Mouse (Mus musculus) limb, embryonic 13.5 days (tissue): ENCODE measurements around the gene Cx3cr1. TPM values are rescaled to one million over a fixed set of nuclear protein-coding genes. Genes with fewer than 3 reads are reported as not detected.

Experiments used
- ATAC-seq: fragments of 200-750 bp; cut with Nextera tagmentation; 2 replicates; pipeline ENCODE4 v1.8.0; 2017; ENCODE audit warnings: low read depth, moderate number of reproducible peaks, moderate TSS enrichment; ENCODE audit not compliant: low FRiP score
- H3K27ac ChIP-seq: fragments of 300-500 bp; sonication (generic); 2 replicates; pipeline ENCODE4 v1.5.1; 2015; ENCODE audit warnings: inconsistent platforms, mild to moderate bottlenecking, moderate library complexity
- H3K27me3 ChIP-seq: fragments of 300-500 bp; sonication (generic); 2 replicates; pipeline ENCODE4 v1.6.1; 2015; ENCODE audit warnings: mild to moderate bottlenecking, inconsistent platforms
- H3K36me3 ChIP-seq: fragments of 300-500 bp; sonication (generic); 2 replicates; pipeline ENCODE4 v1.6.1; 2015; ENCODE audit warnings: inconsistent platforms, mild to moderate bottlenecking, moderate library complexity
- H3K4me1 ChIP-seq: fragments of 300-500 bp; sonication (generic); 2 replicates; pipeline ENCODE4 v1.6.1; 2015; ENCODE audit warnings: inconsistent platforms
- H3K4me2 ChIP-seq: fragments of 300-500 bp; sonication (generic); replicated peaks from 2 replicates; pipeline ENCODE4 v1.6.1; 2015; ENCODE audit warnings: inconsistent platforms, mild to moderate bottlenecking, moderate library complexity
- H3K4me3 ChIP-seq: fragments of 300-500 bp; sonication (generic); 2 replicates; pipeline ENCODE4 v1.5.1; 2015; ENCODE audit warnings: moderate library complexity, mild to moderate bottlenecking, inconsistent platforms
- H3K9ac ChIP-seq: fragments of 300-500 bp; sonication (generic); 2 replicates; pipeline ENCODE4 v1.6.1; 2015; ENCODE audit warnings: mild to moderate bottlenecking, inconsistent platforms
- H3K9me3 ChIP-seq: fragments of 300-500 bp; sonication (generic); 2 replicates; pipeline ENCODE4 v1.6.1; 2016; ENCODE audit warnings: inconsistent platforms
- WGBS: fragments of 180-500 bp; shearing (Covaris S2); methylation state at CpG from one replicate; pipeline ENCODE4 v1.1.7; 2015; 5-methylcytosine and 5-hydroxymethylcytosine counted together
- polyA plus RNA-seq: library from polyadenylated mRNA; unstranded; fragments of >200 nt; fragmentation: Nextera tagmentation; extraction: Ambion mirVana; gene quantifications from 2 replicates; pipeline ENCODE4 v1.2.1, GENCODE M21; 2015

Cx3cr1 gene
- polyA plus RNA-seq, 1 experiment from 2014 or later: 11.0 TPM

DNA sequence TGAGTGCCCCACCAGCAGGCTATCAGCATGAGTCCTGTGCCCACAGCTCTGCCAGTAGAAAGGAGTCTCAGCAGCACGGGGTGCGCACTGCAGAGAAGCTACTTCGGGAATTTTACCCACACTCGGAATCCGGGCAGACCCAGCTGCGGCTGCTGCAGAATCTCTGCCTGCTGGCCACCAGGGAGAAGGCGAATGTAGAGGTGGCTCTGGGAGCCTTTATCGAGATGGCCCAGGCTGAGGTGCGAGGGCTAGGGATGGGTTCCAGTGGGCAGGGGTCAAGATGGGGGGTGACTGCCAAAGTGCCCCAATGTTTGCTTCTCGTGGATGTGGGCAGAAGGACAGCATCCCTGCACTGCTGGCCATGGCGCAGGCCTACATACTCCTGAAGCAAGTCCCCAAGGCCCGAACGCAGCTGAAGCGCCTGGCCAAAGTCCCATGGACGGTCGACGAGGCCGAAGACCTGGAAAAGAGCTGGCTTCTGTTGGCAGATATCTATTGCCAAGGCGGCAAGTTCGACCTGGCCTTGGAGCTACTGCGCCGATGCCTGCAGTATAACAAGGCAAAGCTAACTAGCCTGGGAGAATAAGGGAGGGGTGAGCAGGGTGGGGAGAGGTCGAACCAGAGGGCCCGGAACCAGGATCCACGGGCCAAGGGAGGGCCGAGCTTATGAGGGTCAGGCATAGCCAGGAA lies 103.3 kb downstream of the Cx3cr1 start:
- no peaks in the 10 kb centered on the region for H3K9me3 ChIP-seq
- H3K4me2 ChIP-seq: no peak overlapping the region
- H3K27ac ChIP-seq: no peak overlapping the region
- no peak overlapping the region for H3K4me3 ChIP-seq
- 87% methylated on average over 26 of the region's 26 CpGs for WGBS
- no peaks in the 10 kb centered on the region for H3K27me3 ChIP-seq
- ATAC-seq: no peak
- peaks cover 2% of the 10 kb centered on the region; the same call in 1 of the 2 replicates for H3K36me3 ChIP-seq
- no peak overlapping the region for H3K9ac ChIP-seq
- peaks cover 25% of the 10 kb centered on the region for H3K4me1 ChIP-seq

DNA sequence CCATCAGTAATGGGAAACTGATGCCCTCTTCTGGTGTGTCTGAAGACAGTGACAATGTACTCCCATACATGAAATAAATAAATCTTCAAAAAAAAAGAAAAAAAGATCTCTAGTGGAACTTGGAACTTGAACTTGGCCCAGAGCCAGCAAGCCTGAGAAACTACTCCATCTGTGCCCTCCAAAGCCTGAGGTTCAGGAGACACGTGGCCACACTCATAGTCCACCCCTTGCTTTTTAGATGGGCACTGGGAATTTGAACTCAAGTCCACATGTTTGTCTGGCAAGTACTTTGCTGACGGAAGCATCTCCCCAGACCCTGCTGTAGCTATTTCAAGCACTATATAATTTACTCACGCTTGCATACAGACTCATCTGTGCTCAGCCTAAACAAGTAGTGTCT lies 104.5 kb downstream of the Cx3cr1 start:
- no peak for ATAC-seq
- H3K9me3 ChIP-seq: no peaks in the 10 kb centered on the region
- 67% methylated on average over 3 of the region's 3 CpGs for WGBS

DNA sequence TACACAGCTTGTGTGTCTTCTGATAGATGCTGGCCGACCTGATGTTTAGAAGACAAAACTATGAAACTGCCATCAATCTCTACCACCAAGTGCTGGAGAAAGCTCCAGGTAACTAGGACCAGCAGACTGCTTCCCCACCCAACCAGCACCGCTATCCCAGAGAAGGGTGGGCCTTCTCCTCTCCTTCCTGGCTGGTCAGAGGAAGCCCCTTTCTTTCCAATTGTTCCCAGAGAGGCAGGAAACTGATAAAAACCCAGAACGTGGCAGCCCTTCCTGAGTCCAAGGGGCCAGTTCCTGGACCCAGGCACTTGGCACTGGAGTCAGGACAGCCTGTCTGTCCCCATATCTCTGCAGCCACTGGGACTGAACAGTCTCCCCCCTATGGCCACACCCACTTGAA lies 105.5 kb downstream of the Cx3cr1 start:
- Histone ChIP-seq H3K4me2 (no peak overlapping the region), H3K36me3 (no peaks in the 10 kb centered on the region), H3K9ac (no peak overlapping the region), H3K4me1 (peaks cover 10% of the 10 kb centered on the region), H3K27me3 (no peaks in the 10 kb centered on the region), H3K4me3 (no peak overlapping the region), H3K27ac (no peak overlapping the region), H3K9me3 (no peaks in the 10 kb centered on the region)
- 64% methylated on average over 3 of the region's 3 CpGs for WGBS
- no peak for ATAC-seq

More for the DNA sequence above, 104.5 kb downstream of the Cx3cr1 start:
- H3K4me2 ChIP-seq: no peak overlapping the region
- no peaks in the 10 kb centered on the region for H3K27me3 ChIP-seq
- H3K4me3 ChIP-seq: no peak overlapping the region
- H3K9ac ChIP-seq: no peak overlapping the region
- H3K27ac ChIP-seq: no peak overlapping the region
- peaks cover 13% of the 10 kb centered on the region for H3K4me1 ChIP-seq
- no peaks in the 10 kb centered on the region for H3K36me3 ChIP-seq

DNA sequence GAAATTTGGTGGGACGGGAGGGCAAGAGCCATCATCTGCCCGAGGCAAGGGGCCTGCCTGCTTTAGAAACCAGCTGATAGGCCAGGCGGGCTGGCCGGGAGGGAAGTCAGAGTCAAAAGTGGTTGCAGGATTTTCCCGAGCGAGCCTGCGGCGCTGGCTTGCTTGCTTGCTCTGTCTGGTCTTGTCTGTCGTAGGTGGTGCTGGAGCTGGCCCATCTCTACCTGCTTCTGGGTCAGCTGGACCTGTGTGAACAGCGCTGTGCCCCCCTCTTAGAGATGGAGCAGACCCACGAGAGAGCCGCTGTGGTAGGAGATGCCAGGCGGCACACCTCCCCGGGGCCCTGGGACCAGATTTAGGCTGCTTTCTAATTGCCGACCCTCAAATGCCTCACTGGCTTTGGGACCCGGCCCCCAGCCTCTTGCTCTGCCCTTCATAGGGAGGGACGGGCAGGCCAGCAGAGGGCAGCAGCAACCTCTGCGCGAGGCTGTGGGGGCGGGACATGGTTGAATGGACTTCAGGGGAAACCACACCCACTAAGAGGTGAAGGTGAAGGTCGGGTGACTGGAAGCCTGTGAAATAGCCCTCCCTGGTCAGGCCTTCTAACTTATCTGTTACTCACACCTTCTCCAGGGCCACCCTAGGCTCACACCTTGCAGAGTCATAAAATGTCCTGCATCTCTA lies 106.6 kb downstream of the Cx3cr1 start:
- Histone ChIP-seq H3K27me3 (no peaks in the 10 kb centered on the region), H3K9me3 (no peaks in the 10 kb centered on the region), H3K27ac (no peak overlapping the region), H3K4me3 (no peak overlapping the region), H3K4me1 (peaks cover 10% of the 10 kb centered on the region), H3K4me2 (peak overlapping the region; percentile 43), H3K9ac (0 out of 2 replicates have a peak overlapping the region, but pooled peaks have one; percentile 43), H3K36me3 (no peaks in the 10 kb centered on the region)
- 11% methylated on average over 21 of the region's 21 CpGs for WGBS
- peak; percentile 67 for ATAC-seq

DNA sequence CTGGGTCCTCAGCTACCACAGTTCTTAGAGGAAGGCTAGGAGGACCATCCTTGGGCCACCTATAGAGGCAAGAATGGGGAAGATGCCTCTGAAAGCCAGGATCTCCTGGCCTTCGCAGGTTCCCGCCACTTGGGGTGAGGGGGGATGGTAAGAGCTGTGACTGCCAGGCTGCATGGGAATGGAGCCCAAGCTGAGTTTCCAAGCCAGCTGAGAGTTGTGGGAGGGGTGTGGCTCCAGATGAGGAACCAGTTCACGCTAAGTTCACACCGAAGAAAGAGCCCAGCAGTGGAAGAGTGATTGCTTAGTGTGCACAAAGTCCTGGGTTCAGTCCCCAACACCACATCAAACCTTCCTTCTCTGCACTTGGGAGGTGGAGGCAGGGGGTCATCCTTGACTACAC lies 107.5 kb downstream of the Cx3cr1 start:
- 65% methylated on average over 4 of the region's 4 CpGs for WGBS
- no peak for ATAC-seq
- H3K4me2 ChIP-seq: no peak overlapping the region
- no peak overlapping the region for H3K4me3 ChIP-seq
- H3K27me3 ChIP-seq: no peaks in the 10 kb centered on the region
- H3K4me1 ChIP-seq: peaks cover 10% of the 10 kb centered on the region
- H3K9me3 ChIP-seq: no peaks in the 10 kb centered on the region
- H3K36me3 ChIP-seq: no peaks in the 10 kb centered on the region
- no peak overlapping the region for H3K9ac ChIP-seq
- H3K27ac ChIP-seq: no peak overlapping the region

DNA sequence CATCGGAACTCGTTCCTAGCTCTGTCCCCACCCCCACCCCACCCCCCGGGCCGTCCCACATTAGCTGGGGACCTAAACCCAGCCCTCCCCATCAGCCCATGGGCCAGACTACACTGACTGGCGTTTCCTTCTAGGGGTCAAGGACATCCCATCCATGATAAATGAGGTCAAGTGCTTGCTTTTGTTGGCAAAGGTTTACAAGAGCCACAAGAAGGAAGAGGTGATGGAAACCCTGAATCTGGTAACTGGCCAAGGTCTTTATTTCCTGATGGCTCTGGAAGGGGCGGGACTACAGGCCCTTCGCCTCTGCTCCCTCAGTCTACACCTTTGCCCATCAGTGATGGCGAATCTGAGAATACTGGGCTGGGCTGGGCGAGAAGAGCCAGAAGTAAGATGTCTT lies 110.8 kb downstream of the Cx3cr1 start:
- ATAC-seq: no peak
- no peak overlapping the region for H3K9ac ChIP-seq
- no peaks in the 10 kb centered on the region for H3K9me3 ChIP-seq
- H3K4me1 ChIP-seq: peaks cover 10% of the 10 kb centered on the region
- H3K36me3 ChIP-seq: no peaks in the 10 kb centered on the region
- no peak overlapping the region for H3K27ac ChIP-seq
- H3K27me3 ChIP-seq: no peaks in the 10 kb centered on the region
- no peak overlapping the region for H3K4me2 ChIP-seq
- no peak overlapping the region for H3K4me3 ChIP-seq
- WGBS: 84% methylated on average over 9 of the region's 9 CpGs

DNA sequence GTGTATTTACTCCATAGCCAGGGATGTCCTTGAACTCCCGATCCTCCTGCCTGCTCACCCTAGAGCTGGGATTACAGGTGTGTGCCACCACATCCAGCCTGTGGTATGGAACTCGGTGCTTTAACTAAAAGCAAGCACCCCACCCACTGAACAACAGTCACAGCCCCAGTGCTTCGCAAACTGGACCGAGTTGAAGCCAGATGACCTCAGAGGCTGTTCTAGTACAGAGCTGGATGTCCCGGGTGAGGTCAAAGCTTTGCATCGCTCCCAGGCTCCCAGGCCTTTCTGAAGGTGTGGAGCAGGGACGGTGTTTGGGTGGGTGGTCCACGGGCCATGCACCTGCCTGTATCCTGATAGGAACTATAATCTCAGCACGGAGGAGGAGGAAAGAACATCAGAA lies 118.3 kb downstream of the Cx3cr1 start:
- Histone ChIP-seq H3K4me2 (no peak overlapping the region), H3K9ac (no peak overlapping the region), H3K27ac (no peak overlapping the region), H3K36me3 (no peaks in the 10 kb centered on the region), H3K4me3 (no peak overlapping the region), H3K9me3 (no peaks in the 10 kb centered on the region), H3K4me1 (0 out of 2 replicates have a peak, but pooled peaks cover 6% of the 10 kb centered on the region), H3K27me3 (no peaks in the 10 kb centered on the region)
- WGBS: 86% methylated on average over 9 of the region's 9 CpGs
- ATAC-seq: no peak

DNA sequence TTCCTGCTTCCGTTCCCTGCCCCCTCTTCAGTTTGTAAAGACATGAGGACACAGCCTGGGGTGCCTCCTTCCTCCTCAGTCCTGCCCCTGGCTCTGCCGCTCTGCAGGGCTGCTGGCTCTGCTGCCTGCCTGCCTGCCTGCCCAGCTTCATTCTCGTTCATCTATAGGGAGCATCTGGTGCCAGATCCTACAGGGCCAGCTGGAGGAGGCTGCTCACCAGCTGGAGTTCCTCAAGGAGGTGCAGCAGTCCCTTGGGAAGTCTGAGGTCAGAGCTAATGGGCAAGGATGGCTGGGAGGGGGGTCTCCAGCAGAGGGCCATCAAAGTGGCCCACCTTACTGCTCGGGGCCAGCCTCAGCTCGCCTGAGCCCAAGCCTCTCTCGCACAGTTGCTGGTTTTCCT lies 119.2 kb downstream of the Cx3cr1 start:
- Histone ChIP-seq H3K36me3 (no peaks in the 10 kb centered on the region), H3K27me3 (no peaks in the 10 kb centered on the region), H3K9me3 (no peaks in the 10 kb centered on the region), H3K4me3 (no peak overlapping the region), H3K27ac (no peak overlapping the region), H3K4me2 (no peak overlapping the region), H3K4me1 (0 out of 2 replicates have a peak, but pooled peaks cover 6% of the 10 kb centered on the region), H3K9ac (peak overlapping the region; percentile 35; the same call in 1 of the 2 replicates)
- 25% methylated on average over 6 of the region's 6 CpGs for WGBS
- ATAC-seq: no peak

DNA sequence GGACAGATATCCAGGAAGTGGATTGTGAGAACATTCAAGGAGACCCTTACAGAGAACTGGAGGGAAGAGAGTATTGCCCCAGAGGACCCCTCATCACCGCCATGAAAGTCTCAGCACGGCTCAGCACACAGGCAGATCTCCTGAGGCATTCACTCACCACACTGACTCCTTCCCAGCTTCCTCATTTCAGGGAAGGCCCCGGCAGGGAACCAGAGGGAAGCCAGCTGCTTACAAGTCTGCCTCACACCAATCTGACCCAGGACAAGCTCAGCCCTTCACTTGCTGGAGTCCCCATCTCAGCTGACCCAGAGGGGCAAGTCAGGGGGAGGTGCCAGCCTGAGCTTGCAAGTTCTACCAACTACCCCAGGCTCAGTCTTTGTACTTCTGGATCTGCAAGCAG lies 120.9 kb downstream of the Cx3cr1 start:
- WGBS: 55% methylated on average over 3 of the region's 3 CpGs
- Histone ChIP-seq H3K4me1 (0 out of 2 replicates have a peak, but pooled peaks cover 6% of the 10 kb centered on the region), H3K4me3 (no peak overlapping the region), H3K9me3 (no peaks in the 10 kb centered on the region), H3K27me3 (no peaks in the 10 kb centered on the region), H3K27ac (no peak overlapping the region), H3K9ac (no peak overlapping the region), H3K36me3 (no peaks in the 10 kb centered on the region), H3K4me2 (no peak overlapping the region)
- no peak for ATAC-seq

DNA sequence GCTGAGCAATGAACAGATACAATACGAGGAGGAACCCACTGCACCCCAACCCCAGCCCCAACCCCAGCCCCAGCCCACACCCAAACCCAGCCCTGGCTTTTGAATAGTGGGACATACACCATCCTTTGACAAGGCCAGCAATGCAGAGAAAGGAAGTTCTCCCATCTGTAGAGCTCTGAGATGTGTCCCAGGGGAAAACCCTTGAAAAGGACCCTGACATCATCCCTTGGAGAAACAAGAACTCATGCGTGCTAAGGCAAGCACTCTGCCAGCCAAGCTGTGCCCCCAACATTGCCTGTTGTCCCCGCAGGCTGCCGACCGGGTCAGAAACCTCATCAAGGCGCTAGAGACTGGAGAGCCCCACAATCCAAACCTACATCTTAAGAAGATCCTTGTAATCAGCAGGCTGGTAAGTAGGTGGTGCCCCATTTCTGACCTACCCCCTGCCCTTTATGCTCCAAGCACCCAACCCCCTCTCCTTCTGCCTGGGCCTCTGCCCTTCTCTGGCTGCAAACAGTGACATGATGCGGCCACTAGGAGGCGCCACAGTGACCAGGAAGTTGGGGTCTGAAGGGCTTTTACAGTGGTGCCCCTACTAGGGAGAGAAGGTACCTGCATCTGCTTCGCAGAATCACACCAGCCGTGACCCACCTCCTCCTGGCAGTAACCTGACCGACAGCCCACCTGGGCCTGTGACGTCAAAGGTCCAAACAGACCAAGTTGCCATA lies 124.3 kb downstream of the Cx3cr1 start:
- Histone ChIP-seq H3K4me2 (no peak overlapping the region), H3K9ac (no peak overlapping the region), H3K27ac (no peak overlapping the region), H3K27me3 (no peaks in the 10 kb centered on the region), H3K36me3 (no peaks in the 10 kb centered on the region), H3K4me1 (peaks cover 16% of the 10 kb centered on the region), H3K9me3 (no peaks in the 10 kb centered on the region), H3K4me3 (no peak overlapping the region)
- 75% methylated on average over 12 of the region's 12 CpGs for WGBS
- no peak for ATAC-seq

DNA sequence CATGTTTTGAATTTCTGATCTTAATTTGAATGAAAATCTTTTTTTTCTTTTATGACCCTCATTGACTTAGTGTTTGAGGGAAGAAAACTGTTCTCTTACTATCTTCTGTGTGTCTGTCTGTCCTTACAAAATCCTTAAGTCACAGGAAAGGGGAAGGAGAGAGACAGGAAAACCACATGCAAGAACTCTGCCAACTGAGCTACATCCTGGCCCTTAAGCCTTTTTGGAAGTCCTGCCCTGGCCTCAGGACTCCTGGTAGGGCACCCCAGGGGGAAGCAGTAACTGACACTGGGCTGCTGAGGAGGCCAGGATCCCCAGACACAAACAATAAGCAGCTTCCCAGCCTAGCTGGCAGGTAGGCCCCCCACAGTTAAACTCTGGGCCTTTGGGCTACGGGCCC lies 126.4 kb downstream of the Cx3cr1 start:
- no peaks in the 10 kb centered on the region for H3K36me3 ChIP-seq
- no peak overlapping the region for H3K4me3 ChIP-seq
- no peak overlapping the region; the same call in 1 of the 2 replicates for H3K27ac ChIP-seq
- no peak overlapping the region for H3K4me2 ChIP-seq
- H3K27me3 ChIP-seq: no peaks in the 10 kb centered on the region
- 74% methylated on average over 1 of the region's 1 CpGs for WGBS
- no peak for ATAC-seq
- peaks cover 29% of the 10 kb centered on the region for H3K4me1 ChIP-seq
- no peaks in the 10 kb centered on the region for H3K9me3 ChIP-seq
- H3K9ac ChIP-seq: no peak overlapping the region

DNA sequence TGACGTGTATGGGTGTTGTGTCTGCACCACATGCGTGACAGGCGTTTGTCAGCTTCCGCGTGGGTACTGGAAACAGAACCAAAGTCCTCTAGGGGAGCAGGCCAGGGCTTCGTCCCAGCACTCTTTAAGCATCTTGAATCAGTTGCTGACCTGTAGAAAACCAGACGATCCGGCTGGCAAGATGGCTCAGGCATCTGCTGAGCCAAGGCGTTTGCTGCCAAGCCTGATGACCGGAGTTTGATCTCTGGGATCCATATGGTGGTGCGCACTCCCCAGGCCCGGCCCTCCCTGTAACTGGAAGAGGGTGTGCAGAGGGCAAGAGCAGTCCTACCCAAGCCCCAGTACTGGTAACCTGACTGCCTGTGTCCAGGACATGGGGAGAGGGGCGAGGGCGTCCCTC lies 127.8 kb downstream of the Cx3cr1 start:
- no peak overlapping the region for H3K4me2 ChIP-seq
- ATAC-seq: no peak
- no peaks in the 10 kb centered on the region for H3K27me3 ChIP-seq
- 69% methylated on average over 14 of the region's 14 CpGs for WGBS
- H3K27ac ChIP-seq: peak overlapping the region; percentile 11; the same call in 1 of the 2 replicates
- H3K4me1 ChIP-seq: peaks cover 36% of the 10 kb centered on the region
- no peaks in the 10 kb centered on the region for H3K36me3 ChIP-seq
- H3K9me3 ChIP-seq: no peaks in the 10 kb centered on the region
- H3K9ac ChIP-seq: no peak overlapping the region
- no peak overlapping the region for H3K4me3 ChIP-seq
